Mouse (Mus musculus) small intestine, adult 2 months (tissue): ENCODE measurements around the gene G0s2. TPM values are rescaled to one million over a fixed set of nuclear protein-coding genes. Genes with fewer than 3 reads are reported as not detected.

Experiments used
- H3K27ac ChIP-seq: fragments of 200-500 bp; 2 replicates; pipeline ENCODE4 v1.5.1; 2012; ENCODE audit warnings: low read depth, low read length, control low read depth, inconsistent platforms; ENCODE audit not compliant: insufficient read depth
- H3K27me3 ChIP-seq: fragments of 200-500 bp; 2 replicates; pipeline ENCODE4 v1.6.1; 2012; ENCODE audit warnings: mild to moderate bottlenecking, moderate library complexity, low read length, inconsistent platforms; ENCODE audit not compliant: control insufficient read depth, insufficient read depth
- H3K36me3 ChIP-seq: fragments of 200-500 bp; 2 replicates; pipeline ENCODE4 v1.6.1; 2012; ENCODE audit warnings: mild to moderate bottlenecking, low read length, control low read depth, inconsistent platforms; ENCODE audit not compliant: control insufficient read depth, insufficient read depth
- H3K4me1 ChIP-seq: fragments of 200-500 bp; 2 replicates; pipeline ENCODE4 v1.6.1; 2012; ENCODE audit warnings: low read length, inconsistent platforms, mixed read lengths; ENCODE audit not compliant: control insufficient read depth, insufficient read depth, insufficient read length
- H3K4me3 ChIP-seq: fragments of 200-500 bp; 2 replicates; pipeline ENCODE4 v1.5.1; 2012; ENCODE audit warnings: low read depth, mild to moderate bottlenecking, control low read depth, inconsistent platforms, low read length, moderate library complexity
- CTCF ChIP-seq: fragments of 200-500 bp; IDR thresholded peaks from 2 replicates; pipeline ENCODE4 v1.5.1; 2012; ENCODE audit warnings: low read depth, mild to moderate bottlenecking, control low read depth, inconsistent platforms, low read length, moderate library complexity, mixed read lengths; ENCODE audit not compliant: insufficient replicate concordance, insufficient read length; ENCODE audit errors: extremely low read depth
- POLR2A ChIP-seq: fragments of 200-500 bp; IDR thresholded peaks from 2 replicates; pipeline ENCODE4 v1.6.1; 2012; ENCODE audit warnings: low read depth, mild to moderate bottlenecking, control low read depth, inconsistent platforms, low read length, moderate library complexity
- WGBS: fragments of 180-500 bp; shearing (Covaris S2); methylation state at CpG from one replicate; pipeline ENCODE4 v1.1.7; 2018; 5-methylcytosine and 5-hydroxymethylcytosine counted together
- polyA plus RNA-seq: library from polyadenylated mRNA; depleted of rRNA; stranded (reverse); fragments of >200 nt; gene quantifications from 2 replicates; pipeline ENCODE4 v1.2.3, GENCODE M21; 2012

Gene G0s2
- polyA plus RNA-seq, 1 experiment, result 14.2 TPM

- Histone ChIP-seq H3K27ac (peak overlapping the region; percentile 65), H3K27me3 (no peaks in the 10 kb centered on the region), H3K4me3 (peak overlapping the region; percentile 59), H3K4me1 (peaks cover 9% of the 10 kb centered on the region; the same call in 1 of the 2 replicates), H3K36me3 (no peaks in the 10 kb centered on the region)
- TF ChIP-seq CTCF (no peak), POLR2A (no peak)
- WGBS, result 66% methylated on average over 24 of the region's 24 CpGs
These were observed 691 bp downstream of the G0s2 start for GRCm38 (mm10) chr1:193272137-193272915.

GRCm38 (mm10) chr1:193270965-193271763 is 1.9 kb downstream of the G0s2 start:
- no peak overlapping the region for H3K27ac ChIP-seq
- TF ChIP-seq POLR2A, result no peak
- no peak for TF ChIP-seq CTCF
- no peaks in the 10 kb centered on the region for H3K27me3 ChIP-seq
- 72% methylated on average over 6 of the region's 6 CpGs for WGBS
- no peaks in the 10 kb centered on the region for H3K36me3 ChIP-seq
- peaks cover 9% of the 10 kb centered on the region; the same call in 1 of the 2 replicates for H3K4me1 ChIP-seq
- H3K4me3 ChIP-seq, result no peak overlapping the region

GRCm38 (mm10) chr1:193265734-193266133 is 7.3 kb downstream of the G0s2 start:
- no peak overlapping the region for H3K27ac ChIP-seq
- no peak overlapping the region for H3K4me3 ChIP-seq
- H3K36me3 ChIP-seq, result no peaks in the 10 kb centered on the region
- H3K4me1 ChIP-seq, result no peaks in the 10 kb centered on the region
- no peaks in the 10 kb centered on the region for H3K27me3 ChIP-seq
- TF ChIP-seq POLR2A (no peak), CTCF (no peak)

- no peaks in the 10 kb centered on the region for H3K36me3 ChIP-seq
- H3K4me1 ChIP-seq, result no peaks in the 10 kb centered on the region
- TF ChIP-seq CTCF (no peak), POLR2A (no peak)
- H3K27me3 ChIP-seq, result no peaks in the 10 kb centered on the region
- 0 out of 2 replicates have a peak within 1 kb of the TSS, but pooled peaks have one; percentile 54 for H3K27ac ChIP-seq
- H3K4me3 ChIP-seq, result no peak within 1 kb of the TSS
- WGBS, result 68% methylated on average over 5 of the region's 5 CpGs
These were observed 8.9 kb downstream of the G0s2 start, which contains the start of gene Hsd11b1 for GRCm38 (mm10) chr1:193263955-193264598. Gene Hsd11b1 (minus strand): TSS chr1:193264075.

- Histone ChIP-seq H3K4me3 (no peak overlapping the region), H3K27ac (no peak overlapping the region), H3K36me3 (no peaks in the 10 kb centered on the region), H3K4me1 (no peaks in the 10 kb centered on the region), H3K27me3 (no peaks in the 10 kb centered on the region)
- 77% methylated on average over 8 of the region's 8 CpGs for WGBS
- TF ChIP-seq POLR2A (no peak), CTCF (no peak)
These were observed 9.8 kb downstream of the G0s2 start for GRCm38 (mm10) chr1:193263026-193263907.

GRCm38 (mm10) chr1:193261897-193262548 is 11.0 kb downstream of the G0s2 start:
- Histone ChIP-seq H3K27ac (peak overlapping the region; percentile 28; the same call in 1 of the 2 replicates), H3K36me3 (no peaks in the 10 kb centered on the region), H3K27me3 (no peaks in the 10 kb centered on the region), H3K4me3 (no peak overlapping the region), H3K4me1 (no peaks in the 10 kb centered on the region)
- WGBS, result 73% methylated on average over 7 of the region's 7 CpGs
- TF ChIP-seq POLR2A (no peak), CTCF (no peak)
